Mouse (Mus musculus) adrenal gland, adult 8-10 months (tissue): Measurements from ENCODE around the gene Rgs3. TPM values are rescaled to one million over a fixed set of nuclear protein-coding genes. Genes with fewer than 3 reads are reported as not detected.

ENCODE experiments used
- DNase-seq: peaks from one replicate; pipeline ENCODE4 v3.0.0; 2022
- total RNA-seq, 4 experiments: library from RNA; stranded (reverse); gene quantifications; 2 replicates each; pipeline ENCODE4 v1.2.4; 2022

Gene Rgs3
- total RNA-seq, 4 experiments from 2014 or later = 30.0 to 44.5 (median 38.0) TPM

DNA sequence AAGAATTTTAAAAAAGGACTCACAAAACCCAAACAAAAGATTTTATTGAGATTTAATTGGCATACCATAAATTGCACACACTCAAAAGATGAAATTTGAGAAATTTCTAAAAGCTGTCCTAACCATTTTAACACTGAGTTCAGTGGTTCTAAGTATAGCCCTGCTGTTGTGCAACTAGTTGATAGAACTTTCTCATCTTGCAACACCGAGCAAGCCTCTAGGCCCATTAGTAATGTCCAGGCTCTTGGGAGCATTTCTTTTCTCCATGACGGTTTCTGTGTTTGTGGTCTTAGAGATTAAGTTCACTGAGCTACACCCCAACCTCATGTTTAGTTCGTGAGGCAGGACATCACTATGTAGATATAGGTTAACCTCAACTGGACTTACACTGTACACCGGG lies 169.5 kb downstream of the Rgs3 start:
- no peak for DNase-seq

DNA sequence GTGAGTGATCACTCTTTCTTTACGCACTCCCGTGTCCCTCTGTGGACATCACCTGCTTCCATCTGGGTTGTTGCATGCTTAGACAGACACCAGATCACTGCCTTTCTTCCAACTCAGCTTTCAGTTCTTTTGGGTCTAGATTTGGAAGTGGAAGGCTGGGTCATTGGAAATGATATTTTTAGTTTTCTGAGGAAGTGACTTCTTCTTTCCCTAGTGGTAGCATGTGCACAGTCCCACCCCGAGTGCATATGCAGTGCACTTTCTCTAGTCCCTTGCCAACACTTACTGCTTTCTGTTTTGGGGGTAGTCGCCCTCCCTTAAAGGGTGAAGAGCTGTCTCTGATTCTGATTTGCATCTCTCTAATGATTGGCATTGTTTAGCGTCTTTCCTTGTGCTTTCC lies 170.3 kb downstream of the Rgs3 start:
- no peak for DNase-seq

DNA sequence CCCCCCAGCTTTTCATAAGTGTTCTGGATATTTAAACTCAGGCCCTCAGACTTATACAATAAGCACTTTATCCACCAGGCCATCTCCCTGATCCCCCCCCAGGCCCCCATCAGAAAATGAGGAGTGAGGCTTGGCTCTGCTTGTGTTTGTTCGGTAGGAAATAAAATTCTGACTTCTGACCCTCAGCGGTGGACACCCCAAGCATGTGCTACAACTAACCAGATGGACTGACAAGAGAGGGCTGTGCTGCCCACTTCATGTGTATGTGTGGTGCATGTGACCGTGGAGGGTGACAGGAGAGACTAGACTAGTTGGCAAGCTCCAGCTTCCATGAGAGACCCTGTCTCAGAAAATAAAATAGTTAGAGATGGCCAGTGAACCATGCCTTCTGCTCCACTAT lies 171.2 kb downstream of the Rgs3 start:
- no peak for DNase-seq

DNA sequence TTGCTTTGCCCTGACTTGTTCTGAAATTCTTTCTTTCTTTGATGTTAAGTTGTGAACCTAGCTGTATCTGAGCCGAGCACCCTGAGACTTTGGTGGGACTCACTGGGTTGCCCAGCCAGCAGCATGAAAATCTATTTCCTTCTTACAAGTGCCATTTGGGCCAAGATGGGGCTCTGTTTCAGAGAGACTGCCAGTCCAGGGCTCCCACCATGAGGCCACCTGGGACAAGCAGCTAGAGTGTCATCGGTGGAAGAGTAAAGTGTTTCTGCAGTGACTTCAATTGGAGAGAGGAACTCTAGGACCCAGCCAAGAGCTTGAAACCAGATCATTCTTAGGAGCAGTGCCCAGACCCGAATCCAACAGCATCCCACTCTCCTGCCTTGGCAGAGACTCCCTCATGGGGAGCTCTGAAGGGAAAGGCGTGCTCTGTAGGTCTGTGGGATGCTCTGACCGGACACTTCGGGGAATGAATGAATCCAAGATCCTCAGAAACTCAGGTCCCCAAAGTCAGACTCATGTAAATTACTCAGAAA lies 171.9 kb downstream of the Rgs3 start:
- DNase-seq = no peak

DNA sequence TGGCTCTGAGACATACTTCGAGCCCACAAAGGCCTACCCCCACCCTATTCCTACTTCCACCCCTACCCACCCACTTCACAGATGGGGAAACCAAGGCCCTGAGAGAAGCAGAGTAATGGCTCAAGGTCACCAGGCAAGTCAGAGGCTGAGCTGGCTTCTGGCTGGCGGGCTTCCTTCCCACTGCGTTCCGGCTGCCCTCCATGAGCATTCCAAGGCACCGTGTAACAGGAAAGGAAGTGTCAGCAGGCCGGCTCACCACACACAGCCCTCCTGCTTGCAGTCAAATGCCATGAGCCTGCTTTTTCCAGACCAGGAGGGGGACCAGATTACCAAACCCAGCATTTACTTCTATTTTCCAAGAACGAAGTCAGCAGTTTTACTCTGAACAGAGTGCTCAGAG lies 172.4 kb downstream of the Rgs3 start:
- no peak for DNase-seq

DNA sequence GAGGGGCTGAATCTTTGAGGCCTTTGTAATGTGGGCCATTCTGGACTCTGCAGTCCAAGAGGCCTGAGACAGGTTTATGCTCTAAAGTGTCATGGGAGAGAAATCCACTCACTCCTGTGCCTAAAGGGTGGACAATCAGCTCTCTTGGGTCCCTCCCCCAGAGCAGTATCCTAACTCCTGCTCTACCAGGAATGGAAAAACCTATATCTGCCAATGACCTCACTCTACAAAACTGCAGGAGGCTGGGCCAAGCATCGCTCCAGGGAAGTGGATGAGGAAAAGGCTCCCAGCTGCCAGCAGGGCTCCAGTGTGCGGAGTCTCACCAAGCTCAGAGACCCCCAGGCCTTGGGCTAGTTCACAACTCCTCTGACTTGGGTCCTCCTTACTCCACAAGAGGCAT lies 173.2 kb downstream of the Rgs3 start:
- DNase-seq = no peak

DNA sequence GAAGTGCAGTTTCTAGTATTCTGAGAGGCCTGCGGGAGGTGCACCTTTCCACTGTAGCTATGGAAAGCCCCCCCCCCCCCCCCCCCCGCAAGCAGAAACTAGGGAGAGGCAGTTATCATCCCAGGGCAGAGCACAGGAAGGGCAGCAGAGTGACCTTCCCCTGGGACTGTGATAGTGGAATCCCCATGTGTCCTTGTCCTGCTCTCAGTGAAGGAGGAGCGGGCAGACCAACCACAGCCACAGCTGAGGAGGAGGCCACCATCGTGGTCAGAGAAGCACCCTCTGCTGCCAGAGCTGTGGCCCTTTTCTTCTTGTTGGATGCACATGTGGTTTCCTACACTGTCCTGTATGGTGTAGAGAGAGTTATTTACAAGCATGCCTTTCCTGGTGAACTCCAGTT lies 174.3 kb downstream of the Rgs3 start:
- DNase-seq = no peak

DNA sequence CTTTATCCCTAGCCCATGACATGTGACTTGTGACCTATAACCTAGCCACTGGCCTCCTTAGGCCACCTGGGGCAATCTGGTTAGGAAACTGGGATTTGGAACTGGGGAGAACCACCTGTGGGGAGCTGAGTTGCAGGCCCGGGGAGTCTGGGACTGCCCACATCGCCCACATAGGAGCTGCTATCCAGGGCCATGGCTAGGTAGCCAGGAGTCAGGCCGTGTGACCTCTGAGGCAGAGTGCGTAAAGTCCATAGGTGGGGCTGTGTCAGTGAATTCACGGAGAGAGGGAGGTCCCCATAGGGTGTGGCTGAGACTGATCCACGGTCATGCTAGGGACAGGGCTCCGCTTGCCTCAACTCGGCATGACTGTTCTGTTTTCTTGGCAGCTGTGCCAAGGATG lies 175.6 kb downstream of the Rgs3 start:
- no peak for DNase-seq

DNA sequence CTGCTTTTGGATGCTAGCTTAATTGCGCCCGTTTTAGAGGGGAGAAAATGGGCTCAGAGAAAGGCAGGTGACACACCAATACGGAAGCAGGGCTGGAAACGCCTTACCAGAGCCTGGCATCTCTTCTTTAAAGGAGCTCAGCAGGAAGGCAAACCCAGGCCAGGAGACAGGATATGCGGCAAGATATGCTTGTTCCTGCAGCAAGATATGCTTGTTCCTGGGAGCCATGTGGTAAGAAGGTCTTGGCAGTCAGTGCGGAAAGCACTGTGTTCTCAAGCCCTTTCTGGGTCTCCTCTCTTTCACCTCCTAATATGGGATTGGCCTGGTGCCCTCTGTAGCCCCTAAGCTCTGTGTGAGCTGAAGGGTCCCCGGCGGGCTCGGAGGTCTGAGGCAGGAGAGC lies 176.2 kb downstream of the Rgs3 start:
- DNase-seq = no peak

DNA sequence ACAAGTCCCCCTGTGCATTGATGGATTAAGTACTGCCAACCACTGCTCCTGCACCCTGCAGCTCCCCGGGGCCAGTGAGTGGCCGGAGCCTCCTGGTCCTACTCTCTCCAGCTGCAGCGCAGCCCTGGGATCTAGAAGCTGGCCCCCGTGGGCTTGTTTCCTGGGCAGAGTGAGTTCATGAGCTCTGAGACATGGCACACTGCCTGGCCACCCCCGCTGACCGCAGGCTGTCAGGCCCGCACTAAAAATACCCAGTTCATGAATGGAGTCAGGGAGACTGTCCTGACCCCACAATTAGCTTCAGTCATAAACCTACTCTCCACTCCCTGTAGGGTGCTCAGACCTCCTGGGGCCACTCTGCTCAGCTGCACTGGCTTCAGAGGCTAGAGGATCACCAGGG lies 176.8 kb downstream of the Rgs3 start:
- DNase-seq = no peak

DNA sequence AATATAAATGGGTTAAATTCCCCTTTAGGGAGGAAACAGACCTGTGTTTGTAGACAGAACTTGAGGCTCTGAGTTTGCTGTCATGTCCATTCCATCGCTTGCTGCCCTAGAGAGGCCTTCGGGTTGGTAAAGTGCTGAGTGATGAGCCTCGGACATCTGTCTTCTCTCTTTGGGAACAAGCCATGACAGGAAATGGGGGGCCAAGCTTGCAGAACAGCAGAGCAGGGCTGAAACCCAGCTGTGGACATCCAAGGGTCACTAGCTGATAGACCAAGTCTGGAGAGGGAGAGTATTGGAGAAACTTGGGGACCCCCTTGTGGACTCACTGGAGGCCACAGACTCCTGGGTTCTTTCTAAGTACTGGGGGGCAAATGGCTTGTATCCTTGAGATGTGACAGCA lies 177.3 kb downstream of the Rgs3 start:
- no peak for DNase-seq

DNA sequence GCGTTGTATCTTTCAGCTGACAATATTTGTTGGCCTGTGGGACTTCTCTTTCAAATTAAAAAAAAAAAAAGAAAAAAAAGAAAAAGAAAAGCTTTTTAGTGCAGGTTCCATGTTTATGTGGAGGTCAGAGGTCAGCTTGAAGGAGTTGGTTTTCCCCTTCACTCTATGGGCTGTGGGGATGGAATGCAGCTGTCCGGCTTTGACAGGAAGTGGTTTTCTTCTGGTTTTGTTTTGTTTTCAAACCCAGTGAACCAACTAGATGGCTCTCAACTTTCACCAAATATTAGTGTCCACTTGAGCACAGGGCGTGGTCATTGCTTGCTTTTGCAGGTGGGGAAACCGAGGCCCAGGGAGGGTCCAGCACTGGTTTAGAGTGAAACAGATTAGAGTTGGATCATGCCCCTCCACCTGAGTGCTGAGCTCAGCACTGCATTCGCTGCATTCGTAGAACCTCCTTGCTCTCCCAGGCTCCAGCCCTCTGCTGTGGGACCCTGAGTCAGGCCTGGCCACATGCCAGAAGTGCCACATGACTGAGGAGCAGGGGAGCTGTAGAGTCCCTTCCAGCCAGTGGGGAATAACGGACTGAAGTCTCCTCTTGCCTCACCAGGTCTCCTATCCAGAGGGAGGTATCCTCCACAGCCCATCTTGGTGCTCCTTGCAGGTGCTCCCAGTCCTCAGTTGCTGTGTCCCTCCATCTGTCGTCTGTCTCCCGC lies 178.5 kb downstream of the Rgs3 start:
- no peak for DNase-seq

DNA sequence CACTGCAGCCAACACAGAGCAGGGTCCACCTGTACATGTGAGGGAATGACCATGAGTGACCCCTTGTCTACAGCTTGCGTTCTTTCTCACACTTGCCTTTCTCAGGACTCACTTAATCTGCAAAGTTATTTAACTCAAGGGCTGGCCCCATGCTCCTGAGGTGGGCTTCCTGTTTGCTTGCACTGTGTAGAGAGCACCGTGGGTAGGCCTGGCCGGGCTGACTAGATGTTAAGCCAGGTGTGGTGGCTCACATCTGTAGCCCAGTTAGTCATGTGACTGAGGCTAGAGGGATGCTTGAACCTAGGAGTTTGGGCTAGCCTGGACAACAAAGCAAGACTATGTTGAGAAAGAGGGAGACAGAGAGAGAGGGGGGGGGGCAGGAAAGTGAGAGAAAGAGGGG lies 179.3 kb downstream of the Rgs3 start:
- no peak for DNase-seq

DNA sequence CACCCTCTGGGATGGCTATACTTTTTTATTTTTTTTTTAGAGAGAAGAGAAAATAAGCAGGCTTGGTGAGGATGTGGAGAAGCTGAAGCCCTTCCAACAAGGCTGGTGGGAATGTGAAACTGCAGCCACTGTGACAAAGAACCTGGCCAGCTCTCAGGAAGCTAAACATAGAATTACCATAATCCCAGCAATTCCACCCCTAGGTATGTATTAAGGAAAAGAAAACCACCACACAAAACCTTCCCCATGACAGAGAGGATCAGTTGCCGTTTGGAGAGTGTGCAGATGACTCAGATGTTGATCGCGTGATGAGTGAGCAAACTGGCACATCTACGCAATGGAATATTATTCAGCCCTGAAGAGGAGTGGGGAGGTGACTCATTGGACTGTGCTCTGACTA lies 179.9 kb downstream of the Rgs3 start:
- DNase-seq = no peak

DNA sequence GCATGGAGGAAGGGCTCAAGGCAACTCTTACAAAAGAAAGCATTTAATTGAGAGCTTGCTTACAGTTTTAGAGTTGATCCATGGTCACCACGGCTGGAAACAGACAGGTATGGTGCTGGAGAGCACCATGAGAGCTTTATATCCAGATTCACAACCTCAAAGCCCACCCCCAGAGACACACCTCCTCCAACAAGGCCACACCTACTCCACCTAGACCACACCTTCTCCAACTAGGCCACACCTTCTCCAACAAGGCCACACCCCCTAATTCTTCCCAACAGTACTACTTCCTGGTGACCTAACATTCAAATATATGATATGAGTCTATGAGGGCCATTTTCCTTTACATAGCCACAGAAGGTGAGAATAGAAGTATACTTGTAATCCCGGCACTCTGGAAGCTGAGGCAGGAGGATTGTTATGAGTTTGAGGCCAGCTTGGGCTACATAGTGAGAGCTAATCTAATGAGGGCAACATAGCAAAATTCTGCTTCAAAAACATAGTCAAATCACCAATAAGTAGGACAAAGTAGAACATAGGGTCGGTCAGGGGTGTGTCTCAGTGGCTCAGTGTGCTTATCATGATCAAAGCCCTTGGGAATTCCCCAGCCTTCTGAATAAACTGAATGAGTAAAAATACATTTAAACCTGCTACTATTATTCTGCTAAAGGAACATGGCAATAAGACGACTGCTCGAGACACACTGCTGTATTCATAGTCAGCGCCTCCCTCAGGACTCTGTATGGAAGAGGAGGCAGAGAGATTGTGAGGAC lies 180.8 kb downstream of the Rgs3 start:
- no peak for DNase-seq

DNA sequence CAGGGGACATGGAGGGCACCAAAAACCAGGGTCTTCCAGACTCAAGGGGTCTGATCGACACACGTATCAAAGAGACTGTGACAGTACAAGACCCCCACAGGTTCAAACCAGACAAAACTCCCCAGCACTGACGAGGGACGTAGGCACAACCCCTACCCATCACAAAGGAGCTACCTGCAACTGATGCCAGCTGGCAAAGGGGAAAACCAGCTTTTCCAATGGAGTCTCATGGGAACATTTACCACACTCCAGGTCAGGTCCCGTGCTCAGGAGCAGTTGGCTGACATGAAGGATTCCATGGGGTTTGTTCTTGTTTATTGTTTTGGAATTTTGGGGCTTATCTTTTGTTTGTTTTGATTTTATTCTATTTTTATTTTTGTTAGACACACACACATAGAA lies 181.4 kb downstream of the Rgs3 start:
- DNase-seq = no peak

DNA sequence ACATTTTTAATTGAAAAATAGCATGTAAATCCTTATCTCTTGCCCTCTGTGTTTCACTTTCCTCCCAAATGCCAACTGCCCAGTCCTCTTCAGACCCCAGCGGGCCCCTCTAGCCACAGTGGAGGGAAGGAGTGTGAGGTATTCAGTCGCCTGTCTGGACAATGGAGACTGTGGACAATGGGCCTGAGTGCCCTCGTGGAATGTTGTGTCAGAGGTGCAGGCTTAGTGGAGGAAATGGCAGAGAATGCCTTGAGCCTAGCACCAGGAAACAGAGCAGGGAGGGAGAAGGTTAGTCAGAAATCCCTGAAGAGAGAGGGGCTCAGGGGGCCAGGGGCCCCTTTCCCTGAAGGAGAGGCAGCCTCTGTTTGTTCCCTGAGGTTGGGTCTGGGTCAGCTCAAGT lies 182.0 kb downstream of the Rgs3 start:
- no peak for DNase-seq

DNA sequence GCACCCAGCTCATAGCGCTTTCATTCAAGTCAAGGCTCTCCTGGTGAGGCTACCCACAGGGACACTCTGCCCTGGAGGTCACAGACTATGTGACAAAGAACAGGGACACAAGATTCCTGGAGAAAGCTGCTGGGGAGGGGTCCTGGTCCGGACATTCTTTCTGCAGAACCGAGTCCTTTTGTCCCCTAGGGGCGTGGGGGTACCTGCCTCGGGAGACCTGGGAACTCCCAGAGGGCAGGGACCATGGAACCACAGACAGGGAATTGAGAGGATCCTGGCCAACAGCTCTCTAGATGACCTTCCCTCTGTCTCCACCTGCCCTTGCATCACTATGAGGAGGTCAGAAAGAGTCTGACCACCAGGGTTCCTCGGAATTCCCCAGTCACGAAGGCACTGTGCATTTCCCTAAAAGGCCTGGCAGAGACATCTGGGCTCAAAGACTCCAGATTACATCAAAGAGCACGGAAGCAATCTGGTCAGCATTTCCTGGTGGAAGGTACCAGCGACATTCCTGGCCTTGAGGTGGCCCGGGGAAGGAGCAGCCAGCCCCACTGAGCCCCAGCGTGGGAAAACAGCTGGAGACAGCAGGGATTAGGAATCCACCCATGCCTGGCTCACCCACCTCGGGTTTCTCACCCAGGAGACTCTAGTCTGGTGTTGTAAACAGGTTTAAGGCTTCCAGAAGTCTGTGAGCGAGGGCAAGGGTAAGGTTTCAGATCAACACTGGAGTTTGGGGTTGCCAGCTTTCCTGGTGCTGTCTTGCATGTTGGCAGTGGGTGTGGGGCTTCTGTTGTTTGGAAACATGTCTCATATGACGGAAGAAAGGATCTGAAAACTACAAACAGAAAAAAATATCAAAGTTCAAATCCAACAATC lies 183.5 kb downstream of the Rgs3 start:
- DNase-seq = no peak

DNA sequence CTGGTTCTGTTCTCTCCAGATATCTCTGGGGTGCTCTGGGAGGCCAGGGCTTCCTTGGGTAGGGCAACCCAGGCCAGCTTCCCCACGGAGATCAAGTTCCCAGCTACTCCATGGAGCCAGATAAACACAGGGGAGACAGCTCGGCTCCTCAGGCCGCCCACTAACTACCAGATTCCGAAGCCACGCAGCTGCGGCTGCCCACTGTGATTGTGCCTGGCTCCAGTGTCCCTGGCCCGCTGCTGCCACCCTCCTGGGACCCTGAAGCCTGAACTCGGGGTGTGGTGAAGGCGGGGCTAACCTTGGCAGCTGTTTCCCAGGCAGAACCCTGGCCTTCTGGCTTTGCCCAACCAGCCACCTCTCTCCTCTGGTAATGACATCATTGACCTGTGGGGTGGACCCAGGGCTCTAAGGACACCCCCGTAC lies 184.9 kb downstream of the Rgs3 start:
- peak; percentile 73 for DNase-seq

DNA sequence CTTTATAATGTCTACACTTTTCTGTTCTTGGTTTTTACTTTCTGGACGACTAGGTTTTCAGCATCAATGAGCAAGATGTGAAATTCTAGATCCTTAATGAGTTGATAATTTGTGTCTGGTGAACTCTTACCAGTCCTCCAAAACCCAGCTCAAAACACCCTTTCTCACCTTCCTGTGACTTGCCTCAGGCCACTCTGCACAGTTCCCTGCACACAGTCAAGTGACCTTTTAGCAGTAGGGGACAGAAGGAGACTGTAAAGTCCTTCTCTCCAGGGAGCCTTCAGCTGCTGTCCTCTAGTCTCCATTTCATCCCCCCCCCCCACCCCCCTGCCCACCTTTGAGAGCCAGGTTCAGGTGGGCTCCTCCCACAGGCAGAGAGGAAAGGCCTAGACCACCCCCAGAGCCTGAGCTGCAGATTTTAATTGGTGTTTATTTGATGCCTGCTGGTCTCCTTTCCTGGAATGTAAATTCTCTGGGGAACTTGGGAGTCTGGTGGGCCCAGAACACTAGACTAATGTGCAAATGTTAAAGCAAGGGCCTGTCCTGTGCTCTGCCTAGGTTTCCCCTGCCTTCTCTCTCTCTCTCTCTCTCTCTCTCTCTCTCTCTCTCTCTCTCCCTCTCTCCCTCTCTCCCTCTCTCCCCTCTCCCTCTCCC lies 185.5 kb downstream of the Rgs3 start:
- no peak for DNase-seq
